Mouse (Mus musculus) hindbrain, postnatal 0 days (tissue): ENCODE measurements at regions not wholly inside any gene's neighbourhood (a gene's known extent, or its start where the extent isn't known, plus 50 kb on each side); places are given as distances from the start of the nearest gene placed in this dataset.
A peak's percentile ranks its signal among the peaks of the same experiment; 100 is the strongest.

ENCODE experiments used
- ATAC-seq: fragments of 200-750 bp; cut with Nextera tagmentation; 2 replicates; pipeline ENCODE4 v1.8.0; 2017; ENCODE audit warnings: mild to moderate bottlenecking, moderate TSS enrichment, moderate library complexity
- DNase-seq: peaks from one replicate; pipeline ENCODE4 v3.0.0-alpha.2; 2015; ENCODE audit warnings: low spot score
- H3K27ac ChIP-seq: fragments of 300-500 bp; sonication (generic); 2 replicates; pipeline ENCODE4 v1.5.1; 2014; ENCODE audit warnings: mild to moderate bottlenecking
- H3K27me3 ChIP-seq: fragments of 300-500 bp; sonication (generic); 2 replicates; pipeline ENCODE4 v1.6.1; 2014; ENCODE audit warnings: low read length, mixed read lengths; ENCODE audit not compliant: insufficient read depth
- H3K36me3 ChIP-seq: fragments of 300-500 bp; sonication (generic); 2 replicates; pipeline ENCODE4 v1.6.1; 2014; ENCODE audit warnings: low read length, mixed read lengths; ENCODE audit not compliant: insufficient read depth
- H3K4me1 ChIP-seq: fragments of 300-500 bp; sonication (generic); 2 replicates; pipeline ENCODE4 v1.6.1; 2014; ENCODE audit warnings: antibody characterized with exemption, low read length, mixed read lengths; ENCODE audit not compliant: insufficient read depth
- H3K4me2 ChIP-seq: fragments of 300-500 bp; sonication (generic); 2 replicates; pipeline ENCODE4 v1.6.1; 2014; ENCODE audit warnings: low read depth, mild to moderate bottlenecking, low read length, moderate library complexity, mixed read lengths
- H3K4me3 ChIP-seq: fragments of 300-500 bp; sonication (generic); 2 replicates; pipeline ENCODE4 v1.5.1; 2014; ENCODE audit warnings: low read length
- H3K9ac ChIP-seq: fragments of 300-500 bp; sonication (generic); replicated peaks from 2 replicates; pipeline ENCODE4 v1.6.1; 2014; ENCODE audit warnings: mild to moderate bottlenecking, low read length, moderate library complexity, mixed read lengths
- H3K9me3 ChIP-seq: fragments of 300-500 bp; sonication (generic); 2 replicates; pipeline ENCODE4 v1.6.1; 2016; ENCODE audit warnings: low read length, mixed read lengths
- CTCF ChIP-seq: IDR thresholded peaks from 2 replicates; pipeline ENCODE4 v1.5.1; 2016; ENCODE audit warnings: antibody characterized with exemption, control low read depth, low read depth
- WGBS: fragments of 180-500 bp; shearing (Covaris S2); extraction: QIAGEN DNeasy Blood & Tissue Kit; methylation state at CpG from one replicate; pipeline ENCODE4 v1.1.7; 2014; 5-methylcytosine and 5-hydroxymethylcytosine counted together

GRCm38 (mm10) chr2:12765336-12765735 lies 158.5 kb upstream of the Pter start:
- no peaks in the 10 kb centered on the region for H3K27me3 ChIP-seq
- TF ChIP-seq CTCF, result no peak
- H3K4me1 ChIP-seq, result no peaks in the 10 kb centered on the region
- H3K36me3 ChIP-seq, result no peaks in the 10 kb centered on the region
- no peak overlapping the region for H3K4me2 ChIP-seq
- H3K4me3 ChIP-seq, result no peak overlapping the region
- WGBS, result 88% methylated on average over 2 of the region's 2 CpGs
- H3K9me3 ChIP-seq, result no peaks in the 10 kb centered on the region
- no peak for DNase-seq
- H3K27ac ChIP-seq, result no peak overlapping the region
- ATAC-seq, result no peak
- H3K9ac ChIP-seq, result no peak overlapping the region

GRCm38 (mm10) chr2:12776866-12777265 lies 147.0 kb upstream of the Pter start:
- no peak overlapping the region for H3K4me3 ChIP-seq
- no peaks in the 10 kb centered on the region for H3K36me3 ChIP-seq
- ATAC-seq (no peak), DNase-seq (no peak)
- WGBS, result 57% methylated on average over 3 of the region's 3 CpGs
- no peak overlapping the region for H3K9ac ChIP-seq
- no peak overlapping the region for H3K4me2 ChIP-seq
- no peaks in the 10 kb centered on the region for H3K27me3 ChIP-seq
- no peaks in the 10 kb centered on the region for H3K4me1 ChIP-seq
- no peak overlapping the region for H3K27ac ChIP-seq
- no peaks in the 10 kb centered on the region for H3K9me3 ChIP-seq
- no peak for TF ChIP-seq CTCF

- DNase-seq (peak; percentile 3), ATAC-seq (no peak)
- no peak overlapping the region for H3K27ac ChIP-seq
- no peaks in the 10 kb centered on the region for H3K27me3 ChIP-seq
- no peaks in the 10 kb centered on the region for H3K4me1 ChIP-seq
- no peaks in the 10 kb centered on the region for H3K9me3 ChIP-seq
- no peak overlapping the region for H3K4me3 ChIP-seq
- 50% methylated on average over 2 of the region's 2 CpGs for WGBS
- H3K36me3 ChIP-seq, result no peaks in the 10 kb centered on the region
- no peak overlapping the region for H3K4me2 ChIP-seq
- H3K9ac ChIP-seq, result no peak overlapping the region
- no peak for TF ChIP-seq CTCF
Measured at GRCm38 (mm10) chr2:12777696-12778095, 146.1 kb upstream of the Pter start.

GRCm38 (mm10) chr2:12792596-12792995 lies 131.2 kb upstream of the Pter start:
- Histone ChIP-seq H3K9ac (no peak overlapping the region), H3K27me3 (no peaks in the 10 kb centered on the region), H3K27ac (no peak overlapping the region), H3K4me2 (no peak overlapping the region), H3K9me3 (no peaks in the 10 kb centered on the region), H3K36me3 (no peaks in the 10 kb centered on the region), H3K4me3 (no peak overlapping the region), H3K4me1 (no peaks in the 10 kb centered on the region)
- 71% methylated on average over 2 of the region's 2 CpGs for WGBS
- ATAC-seq (no peak), DNase-seq (no peak)
- TF ChIP-seq CTCF, result no peak

GRCm38 (mm10) chr2:12797615-12798169 lies 126.1 kb upstream of the Pter start:
- H3K27me3 ChIP-seq, result no peaks in the 10 kb centered on the region
- no peaks in the 10 kb centered on the region for H3K36me3 ChIP-seq
- ATAC-seq, result no peak
- no peak overlapping the region for H3K27ac ChIP-seq
- H3K9ac ChIP-seq, result no peak overlapping the region
- H3K4me1 ChIP-seq, result no peaks in the 10 kb centered on the region
- DNase-seq, result no peak
- WGBS, result 68% methylated on average over 1 of the region's 1 CpGs
- no peaks in the 10 kb centered on the region for H3K9me3 ChIP-seq
- H3K4me3 ChIP-seq, result no peak overlapping the region
- TF ChIP-seq CTCF, result no peak
- H3K4me2 ChIP-seq, result no peak overlapping the region

- Histone ChIP-seq H3K27ac (no peak overlapping the region), H3K36me3 (no peaks in the 10 kb centered on the region), H3K4me1 (no peaks in the 10 kb centered on the region), H3K9me3 (no peaks in the 10 kb centered on the region), H3K27me3 (no peaks in the 10 kb centered on the region), H3K4me2 (no peak overlapping the region), H3K4me3 (no peak overlapping the region), H3K9ac (no peak overlapping the region)
- TF ChIP-seq CTCF, result no peak
- no peak for ATAC-seq
- DNase-seq, result no peak
- 74% methylated on average over 4 of the region's 4 CpGs for WGBS
Measured at GRCm38 (mm10) chr2:12799153-12799925, 124.5 kb upstream of the Pter start.

GRCm38 (mm10) chr2:12802667-12803066 lies 121.2 kb upstream of the Pter start:
- TF ChIP-seq CTCF, result no peak
- WGBS, result 79% methylated on average over 1 of the region's 1 CpGs

More at GRCm38 (mm10) chr2:12802667-12803066, 121.2 kb upstream of the Pter start:
- H3K36me3 ChIP-seq, result no peaks in the 10 kb centered on the region
- H3K27me3 ChIP-seq, result no peaks in the 10 kb centered on the region
- DNase-seq, result no peak
- no peaks in the 10 kb centered on the region for H3K4me1 ChIP-seq
- no peak for ATAC-seq
- no peak overlapping the region for H3K27ac ChIP-seq
- no peak overlapping the region for H3K4me2 ChIP-seq
- no peaks in the 10 kb centered on the region for H3K9me3 ChIP-seq
- no peak overlapping the region for H3K9ac ChIP-seq
- H3K4me3 ChIP-seq, result no peak overlapping the region
